Mouse (Mus musculus): ENCODE data around the gene Sct. TPM values are rescaled to one million over a fixed set of nuclear protein-coding genes. Genes with fewer than 3 reads are reported as not detected.

The Sct gene
- total and polyA plus RNA-seq, 3 experiments, result 0.49 TPM; not detected in 2

- peak overlapping the region; percentile 80 for H3K27ac ChIP-seq (ENCODE audit: insufficient read depth, low read depth)
- no peaks in the 10 kb centered on the region for H3K79me2 ChIP-seq (replicated peaks; ENCODE audit: control insufficient read depth, extremely low read depth, insufficient read depth, poor library complexity, severe bottlenecking)
- H3K36me3 ChIP-seq (replicated peaks in 1 of 2; ENCODE audit: control insufficient read depth in 1 of 2, insufficient read depth in 1 of 2, low read length in 1 of 2), result peaks cover 46 to 59% of the 10 kb centered on the region in 2 experiments
- H3K4me1 ChIP-seq (ENCODE audit: control insufficient read depth in 1 of 2, insufficient read depth in 2 of 2), result peaks cover 14 to 27% of the 10 kb centered on the region in 2 experiments
- dilution Hi-C loops (cut with MboI; ENCODE audit: extremely low pct_ligation_motif_present, extremely low pct_unique_long_range_greater_than_20kb, low sequenced_read_pairs) (no loop called here), in situ Hi-C loops (cut with MboI; ENCODE audit: low pct_ligation_motif_present, low pct_unique_long_range_greater_than_20kb, low sequenced_read_pairs) (loop anchor here (10.0 kb wide), 1 partner anchor 100 kb away; no protein-coding TSS in a partner anchor)
- 0 out of 2 replicates have a peak overlapping the region, but pooled peaks have one; percentile 29 for H3K9ac ChIP-seq (ENCODE audit: insufficient read depth, low read depth)
- H3K27me3 ChIP-seq (replicated peaks), result no peaks in the 10 kb centered on the region
- peak; percentile 72 for DNase-seq (ENCODE audit: extremely low read depth)
- peak overlapping the region; percentile 58 for H3K4me2 ChIP-seq (ENCODE audit: insufficient read depth, low read depth, poor library complexity, severe bottlenecking)
- H3K9me3 ChIP-seq (replicated peaks; ENCODE audit: low read length), result no peaks in the 10 kb centered on the region
- H3K4me3 ChIP-seq (replicated peaks in 1 of 3; ENCODE audit: low read depth in 2 of 3, low read length in 2 of 3, poor library complexity in 1 of 3), result peak overlapping the region in 1 of 3 experiments; percentile 83
- TF ChIP-seq POLR2AphosphoS2 (IDR thresholded peaks at IDR 0.05; ENCODE audit: low read depth, low read length), result no peak
- no peak for TF ChIP-seq PAX5 (IDR thresholded peaks at IDR 0.05; ENCODE audit: low read length)
- TF ChIP-seq SIN3A (IDR thresholded peaks at IDR 0.05; ENCODE audit: low read length), result 0 out of 2 replicates have a peak, but pooled peaks have one; percentile 56
- TF ChIP-seq ZKSCAN1 (IDR thresholded peaks at IDR 0.05; ENCODE audit: borderline replicate concordance, low read depth, low read length), result no peak
- TF ChIP-seq GABPA (IDR thresholded peaks at IDR 0.05; ENCODE audit: insufficient replicate concordance, low read depth, low read length), result no peak
- 0 out of 2 replicates have a peak, but pooled peaks have one; percentile 28 for TF ChIP-seq MAZ (IDR thresholded peaks at IDR 0.05; ENCODE audit: low read depth, low read length)
- TF ChIP-seq IRF4 (IDR thresholded peaks at IDR 0.05; ENCODE audit: low read depth, low read length), result peak; percentile 77
- TF ChIP-seq ZC3H11A (IDR thresholded peaks at IDR 0.05; ENCODE audit: low read depth, low read length), result no peak
- TF ChIP-seq USF2 (conservative IDR thresholded peaks at IDR 0.05; ENCODE audit: low read depth, low read length), result no peak
- peak; percentile 71 for TF ChIP-seq RAD21 (IDR thresholded peaks at IDR 0.05; ENCODE audit: low read depth, low read length)
- TF ChIP-seq JUND (conservative IDR thresholded peaks at IDR 0.05; ENCODE audit: low read depth, low read length), result no peak
- peak; percentile 12; the same call in 1 of the 2 replicates for TF ChIP-seq POLR2A (IDR thresholded peaks at IDR 0.05; ENCODE audit: low read depth, low read length)
- no peak for TF ChIP-seq UBTF (IDR thresholded peaks at IDR 0.05; ENCODE audit: low read depth, low read length)
- no peak for TF ChIP-seq MAX (IDR thresholded peaks at IDR 0.05; ENCODE audit: low read length)
- TF ChIP-seq RCOR1 (conservative IDR thresholded peaks at IDR 0.05; ENCODE audit: low read depth, low read length), result 0 out of 2 replicates have a peak, but pooled peaks have one; percentile 47
- no peak for TF ChIP-seq ZNF384 (IDR thresholded peaks at IDR 0.05; ENCODE audit: low read depth, low read length)
- peak; percentile 13 to 79; a peak in 2 of 4 replicates for TF ChIP-seq CTCF (conservative IDR thresholded peaks at IDR 0.05 in 1 of 2, IDR thresholded peaks at IDR 0.05 in 1 of 2; ENCODE audit: low read depth in 2 of 2, low read length in 2 of 2)
- no peak for TF ChIP-seq NRF1 (IDR thresholded peaks at IDR 0.05; ENCODE audit: low read depth, low read length)
- TF ChIP-seq MXI1 (IDR thresholded peaks at IDR 0.05; ENCODE audit: low read depth, low read length), result 0 out of 2 replicates have a peak, but pooled peaks have one; percentile 32
- TF ChIP-seq CHD2 (IDR thresholded peaks at IDR 0.05; ENCODE audit: low read length), result peak; percentile 3; the same call in 1 of the 2 replicates
- TF ChIP-seq SMC3 (IDR thresholded peaks at IDR 0.05; ENCODE audit: low read depth, low read length), result peak; percentile 77
- 0 out of 2 replicates have a peak, but pooled peaks have one; percentile 12 for TF ChIP-seq MEF2A (IDR thresholded peaks at IDR 0.05; ENCODE audit: borderline replicate concordance, low read depth, low read length)
These were observed 14.0 kb downstream of the Sct start for GRCm38 (mm10) chr7:141264761-141265410.
